Mouse (Mus musculus) gonadal fat pad, adult 2 months (tissue): ENCODE measurements at regions not wholly inside any gene's neighbourhood (a gene's known extent, or its start where the extent isn't known, plus 50 kb on each side); places are given as distances from the start of the nearest gene placed in this dataset.

ENCODE experiments used
- DNase-seq: peaks from one replicate; pipeline ENCODE4 v3.0.0-alpha.2; 2012; ENCODE audit warnings: low read depth

DNA sequence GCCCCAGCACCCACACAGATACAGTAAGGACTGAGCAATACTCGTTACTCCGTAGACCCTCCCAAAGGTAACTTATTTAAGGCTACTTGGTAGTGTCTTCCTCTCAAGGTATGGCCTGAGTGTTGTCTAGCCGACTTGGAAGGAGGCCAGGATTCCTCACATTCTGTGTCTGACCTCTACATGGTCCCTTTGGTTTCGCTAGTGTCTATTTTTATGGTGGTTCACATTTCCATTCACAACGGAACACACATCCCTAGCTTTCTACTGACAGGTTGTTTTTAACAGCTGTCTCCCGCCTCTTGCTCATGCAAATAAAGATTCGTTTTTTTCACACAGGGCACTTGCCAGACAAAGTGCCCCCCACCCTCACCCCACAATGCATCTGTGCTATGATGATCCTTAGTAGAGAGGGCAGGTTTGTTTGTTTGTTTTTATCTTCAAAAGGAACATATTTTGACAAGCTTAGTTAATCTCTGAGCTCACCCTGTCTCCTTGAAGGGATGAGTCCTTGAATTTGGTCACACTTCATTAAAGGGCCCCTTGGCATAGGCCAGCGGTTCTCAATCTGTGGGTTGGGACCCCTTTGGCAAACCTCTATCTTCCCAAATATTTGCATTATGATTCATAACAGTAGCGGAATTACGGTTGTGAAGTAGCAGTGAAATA, 52.7 kb downstream of the Phlda1 start:
- no peak for DNase-seq

DNA sequence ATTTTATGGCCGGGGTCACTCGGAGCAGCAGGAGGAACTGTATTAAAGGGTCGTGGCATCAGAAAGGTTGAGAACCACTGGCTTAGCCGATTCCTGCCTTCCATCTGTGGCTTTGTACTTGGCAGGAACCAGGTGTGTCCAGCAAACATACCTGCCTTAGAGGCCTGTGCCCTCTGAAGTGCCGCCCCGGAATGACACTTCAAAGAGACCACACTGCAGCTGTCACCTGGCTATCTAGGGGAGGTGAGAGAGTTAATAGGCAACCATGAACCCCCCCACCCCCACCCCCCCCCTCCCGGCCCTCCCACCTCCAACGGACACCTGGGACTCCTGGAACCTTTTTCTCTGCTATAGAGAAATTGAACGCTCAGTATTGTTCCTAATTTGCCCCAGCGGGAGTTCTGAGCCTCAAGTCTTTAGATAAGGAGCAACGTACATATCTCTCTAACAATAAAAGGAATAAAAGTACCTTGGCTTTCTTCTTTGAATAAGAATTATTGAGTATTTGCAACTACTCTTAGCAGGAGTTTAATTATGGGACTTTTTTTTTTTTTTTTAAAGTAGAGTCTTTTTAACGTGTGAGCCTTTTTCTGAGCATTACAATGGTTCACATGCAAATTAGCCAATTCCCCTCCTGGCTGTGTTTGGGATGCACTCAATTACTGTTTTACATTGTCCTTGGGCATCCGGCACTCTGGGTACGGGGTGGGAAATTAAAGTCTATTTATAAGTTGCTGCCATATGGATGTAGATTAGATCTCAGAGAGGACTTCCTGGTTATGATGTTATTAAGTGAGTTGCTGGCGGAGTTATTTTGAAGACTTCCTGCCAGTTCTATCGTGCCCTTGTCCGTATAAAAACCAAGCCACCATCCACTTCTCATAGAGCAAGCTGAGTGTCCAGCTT, 53.5 kb downstream of the Phlda1 start:
- no peak for DNase-seq

DNA sequence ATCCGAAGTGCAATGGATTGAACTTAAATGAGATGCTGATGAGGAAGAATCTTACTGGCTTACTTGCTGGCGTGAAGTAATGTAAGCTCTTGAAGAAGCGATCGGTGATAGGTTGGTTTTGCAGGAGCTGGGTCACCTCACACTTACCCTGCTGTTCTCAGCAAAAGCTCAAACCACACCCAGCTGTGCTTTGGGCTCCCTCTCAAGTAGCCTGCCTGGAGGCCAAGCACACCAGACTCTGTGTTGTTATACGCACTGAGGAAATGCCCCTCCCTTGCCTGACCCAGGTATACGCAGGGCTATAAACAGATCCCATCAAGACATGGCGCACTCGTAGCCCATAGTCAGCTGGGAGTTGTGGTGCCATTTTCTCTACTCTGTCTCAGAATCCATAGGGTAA, 56.5 kb downstream of the Phlda1 start:
- DNase-seq = no peak

DNA sequence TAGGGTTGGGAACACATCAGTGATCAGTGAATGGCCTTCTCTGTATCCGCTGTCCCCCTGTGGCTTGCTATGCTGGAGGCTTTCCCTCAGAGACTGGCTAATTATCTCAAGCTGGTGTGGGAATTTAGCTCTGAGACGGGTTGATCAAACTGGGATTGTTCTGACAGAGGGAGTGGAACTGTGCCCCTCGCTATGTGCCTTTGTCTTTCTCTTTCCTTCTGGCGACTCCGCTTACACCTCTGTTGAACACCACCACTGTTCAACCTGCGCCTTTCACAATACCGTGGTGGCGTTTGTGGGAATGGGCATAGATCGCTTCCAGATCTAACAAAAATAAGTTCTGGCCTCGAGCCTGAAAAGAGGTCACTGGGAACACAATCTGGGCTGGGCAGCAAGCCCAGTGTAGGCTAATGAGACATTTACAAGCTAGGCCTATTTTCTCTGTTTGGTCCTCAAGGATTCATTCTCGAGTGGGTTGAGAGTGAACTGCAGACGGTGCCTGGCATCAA, 60.8 kb downstream of the Phlda1 start:
- no peak for DNase-seq

DNA sequence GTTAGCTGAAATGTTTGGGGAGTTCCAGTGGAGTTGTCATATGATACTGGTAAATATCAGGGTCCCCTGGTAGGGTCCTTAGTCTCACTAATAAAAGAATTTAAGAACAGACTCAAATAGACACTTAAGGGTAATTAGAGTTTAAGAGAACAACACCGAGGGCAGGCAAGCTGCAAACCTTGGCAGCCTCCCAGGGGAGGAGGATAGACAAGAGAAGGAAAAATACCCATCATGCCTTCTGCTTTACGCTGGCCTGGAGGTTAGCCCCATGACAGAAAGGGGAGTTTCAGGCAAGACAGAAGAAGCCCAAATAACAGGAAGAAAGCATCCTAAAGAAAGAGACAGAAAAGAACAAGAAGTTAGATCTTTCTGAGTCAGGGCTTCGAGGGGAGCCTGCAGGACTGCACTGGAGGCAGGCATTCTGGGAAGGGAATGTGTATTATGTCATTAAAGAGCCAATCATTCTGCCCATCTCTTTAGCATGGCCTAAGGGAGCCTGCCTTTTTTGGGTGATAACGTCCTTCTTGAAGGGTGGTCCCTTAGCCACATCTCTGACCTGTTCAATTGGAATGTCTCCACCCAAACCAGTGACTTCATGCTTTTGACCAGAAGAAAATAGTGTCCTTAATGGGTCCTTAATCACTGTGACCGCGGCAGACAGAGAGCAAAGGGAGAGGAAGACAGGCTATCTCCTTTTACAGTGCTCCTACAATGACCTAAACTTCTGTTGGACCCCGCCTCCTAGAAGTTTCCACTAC, 64.6 kb downstream of the Phlda1 start:
- no peak for DNase-seq

DNA sequence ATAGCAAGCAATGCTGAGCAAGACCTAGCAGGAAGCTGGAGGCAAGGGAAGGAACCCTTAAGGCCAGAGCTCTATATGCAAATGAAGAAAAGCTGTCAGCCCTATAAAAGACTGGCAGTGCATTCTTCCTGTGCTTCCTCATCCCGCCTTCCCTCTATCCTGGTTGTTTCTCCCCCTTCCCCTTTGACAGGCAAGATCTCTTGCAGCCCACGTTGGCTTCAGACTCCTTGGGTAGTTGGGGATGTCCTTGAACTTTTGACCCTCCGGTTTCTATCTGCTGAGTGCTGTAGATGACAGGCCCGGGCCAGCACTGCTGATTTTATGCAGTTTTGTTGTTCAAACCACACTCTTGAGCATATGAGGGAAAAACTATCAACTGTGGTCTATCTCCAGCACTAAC, 68.1 kb downstream of the Phlda1 start:
- no peak for DNase-seq

DNA sequence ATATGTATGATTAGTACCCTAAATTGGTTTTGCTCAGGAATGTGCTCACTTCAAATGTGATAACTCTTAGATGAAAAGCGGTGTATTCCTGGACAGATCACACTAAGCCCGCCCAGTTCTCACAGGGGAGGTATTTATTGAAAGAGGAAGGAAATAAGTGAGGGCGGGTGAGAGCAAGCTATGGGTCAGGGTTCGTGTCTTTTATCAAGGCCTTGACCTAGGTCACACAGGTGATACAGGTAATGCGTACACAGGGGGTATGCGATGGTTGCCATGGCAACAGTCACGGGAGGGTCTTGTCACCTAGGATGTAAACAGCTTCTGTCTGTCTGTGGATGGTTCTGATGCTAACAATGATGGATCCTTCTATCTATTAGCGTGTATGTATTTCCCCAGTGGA, 68.7 kb downstream of the Phlda1 start:
- DNase-seq = no peak

DNA sequence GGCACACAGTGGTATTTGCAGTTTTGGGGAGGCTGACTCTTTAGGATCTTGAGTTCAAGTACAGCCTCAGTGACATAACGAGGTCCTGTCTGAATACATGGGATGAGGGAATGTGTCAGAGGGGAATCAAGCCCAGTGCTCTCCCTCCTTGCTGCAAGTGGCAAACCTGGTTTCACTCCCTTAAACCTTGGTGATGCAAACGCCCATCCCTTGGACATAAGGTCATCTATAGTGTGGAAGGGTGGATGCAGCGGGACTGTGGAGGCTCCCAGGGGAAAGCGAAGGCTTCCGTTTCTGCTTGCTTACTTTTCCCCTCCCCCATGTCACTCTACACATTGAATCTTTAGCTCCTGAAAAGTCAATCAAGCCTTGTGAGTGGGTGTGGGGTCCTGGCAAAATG, 69.2 kb downstream of the Phlda1 start:
- DNase-seq = no peak

DNA sequence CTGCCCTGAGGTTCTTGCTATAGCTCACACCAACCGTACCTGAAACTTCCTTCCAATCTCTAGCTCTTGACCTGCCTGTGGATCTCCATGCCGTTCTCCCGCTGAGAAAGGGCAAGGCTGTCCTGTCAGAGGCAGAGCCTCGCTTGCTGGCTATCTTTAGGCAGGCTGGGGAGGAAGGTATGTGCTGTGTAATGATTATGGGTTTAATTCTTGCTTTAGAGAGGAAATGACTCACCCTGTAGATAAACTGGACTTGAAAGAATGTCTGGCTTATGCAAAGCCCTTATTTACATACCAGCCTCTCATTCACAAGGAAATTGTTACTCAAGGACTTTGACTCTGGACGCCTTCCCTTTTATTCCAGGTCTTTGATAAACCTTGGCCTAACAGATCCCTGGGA, 69.8 kb downstream of the Phlda1 start:
- no peak for DNase-seq

DNA sequence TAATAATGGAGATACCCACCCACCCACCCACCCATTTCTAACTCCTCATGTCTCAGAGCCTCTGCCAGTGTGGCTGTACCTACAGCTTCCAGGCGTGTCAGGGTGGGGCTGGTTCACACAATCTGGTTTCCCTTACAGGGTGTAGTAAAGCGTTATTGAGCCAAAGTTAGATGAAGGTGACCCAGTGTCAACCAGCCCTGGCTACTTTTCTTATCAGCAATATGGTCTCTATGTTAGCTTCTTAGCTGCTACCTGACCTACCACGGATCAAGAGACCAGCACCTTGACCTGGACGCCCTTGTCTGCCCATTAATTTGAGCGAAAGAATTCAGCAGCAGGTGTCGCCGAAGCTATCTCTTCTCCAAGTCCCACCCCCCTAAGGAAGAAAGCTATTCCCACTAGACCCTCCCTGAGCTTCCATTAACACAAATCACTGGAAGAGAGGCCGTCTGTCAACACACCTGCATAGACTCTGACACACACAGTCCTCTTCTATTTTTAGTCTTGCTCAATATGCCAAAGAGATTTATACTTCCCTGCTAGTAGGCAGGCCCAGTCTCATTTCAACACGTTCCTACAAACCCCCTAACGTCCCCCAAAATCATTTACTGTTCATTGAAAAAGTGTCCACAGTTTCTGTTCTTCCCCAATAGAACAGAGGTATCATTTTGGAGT, 70.4 kb downstream of the Phlda1 start:
- no peak for DNase-seq

DNA sequence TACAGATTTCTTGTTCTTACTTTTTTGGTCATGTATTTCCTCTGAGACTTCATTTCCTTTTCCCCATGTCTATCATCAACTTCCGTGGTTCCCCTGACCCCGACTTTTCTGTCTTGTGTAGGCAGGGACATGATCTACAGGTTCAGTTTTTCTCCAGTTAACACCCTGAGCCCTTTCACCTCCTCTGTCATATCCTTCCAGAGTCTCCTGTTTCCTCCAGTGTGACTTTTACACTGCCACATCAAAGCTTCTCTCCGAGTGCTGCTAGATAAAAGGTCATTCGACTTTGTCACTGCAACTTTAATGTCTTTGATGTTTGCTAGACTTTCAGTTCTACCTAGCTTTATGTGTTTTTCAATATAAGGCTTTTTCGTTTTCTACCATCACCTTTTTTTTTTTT, 72.5 kb downstream of the Phlda1 start:
- no peak for DNase-seq

DNA sequence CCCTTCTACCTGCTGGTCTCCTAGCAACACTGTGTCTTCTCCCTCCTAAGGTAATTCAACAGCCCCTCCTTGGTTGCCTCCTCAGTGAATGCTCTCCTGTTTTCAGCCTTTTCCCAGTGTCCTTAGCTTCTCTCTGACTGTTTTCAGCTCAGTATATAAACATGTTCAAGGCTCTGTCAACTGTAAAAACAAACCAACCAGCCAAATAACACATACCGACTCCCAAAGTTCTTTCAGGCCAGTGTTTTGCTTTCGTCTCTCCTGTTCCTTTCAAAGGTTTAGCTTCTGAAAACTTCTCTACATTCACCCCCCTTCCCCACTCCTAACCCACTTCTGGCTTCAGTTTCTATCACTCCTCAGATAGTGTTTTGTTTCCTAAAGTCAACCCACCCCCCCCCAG, 73.4 kb downstream of the Phlda1 start:
- DNase-seq = no peak

DNA sequence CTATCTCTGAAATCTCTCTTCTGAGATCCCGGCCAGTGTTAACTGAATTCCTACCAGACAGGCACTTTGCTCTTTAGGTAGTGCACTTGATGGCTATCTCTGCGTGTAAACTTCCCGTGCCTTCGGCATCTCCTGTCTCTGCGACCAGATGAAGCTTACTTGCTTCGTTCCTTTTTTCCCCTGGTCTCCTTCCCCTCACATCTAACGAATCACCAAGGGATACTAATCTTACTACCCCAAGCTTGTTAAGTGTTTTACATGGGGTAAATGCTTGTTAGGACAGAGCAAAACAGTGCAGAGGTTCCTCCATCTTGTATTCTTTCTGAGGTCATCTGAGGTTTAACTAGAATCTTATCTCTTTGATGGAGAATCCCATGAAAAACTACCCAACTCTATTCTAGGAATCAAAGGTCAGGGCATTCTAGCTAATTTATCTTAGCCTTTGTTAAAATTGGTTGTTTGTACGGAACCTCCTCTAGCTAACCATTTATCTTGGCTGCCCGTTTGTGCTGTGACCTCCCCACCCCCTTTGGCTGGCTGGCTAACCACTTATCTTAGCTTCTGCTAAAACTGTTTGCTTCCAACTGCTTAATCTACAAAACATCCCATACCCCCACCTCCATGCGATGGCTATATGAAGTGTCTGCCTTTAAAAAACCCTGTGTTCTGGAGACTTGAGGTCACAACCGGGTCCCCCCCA, 74.5 kb downstream of the Phlda1 start:
- DNase-seq = no peak

DNA sequence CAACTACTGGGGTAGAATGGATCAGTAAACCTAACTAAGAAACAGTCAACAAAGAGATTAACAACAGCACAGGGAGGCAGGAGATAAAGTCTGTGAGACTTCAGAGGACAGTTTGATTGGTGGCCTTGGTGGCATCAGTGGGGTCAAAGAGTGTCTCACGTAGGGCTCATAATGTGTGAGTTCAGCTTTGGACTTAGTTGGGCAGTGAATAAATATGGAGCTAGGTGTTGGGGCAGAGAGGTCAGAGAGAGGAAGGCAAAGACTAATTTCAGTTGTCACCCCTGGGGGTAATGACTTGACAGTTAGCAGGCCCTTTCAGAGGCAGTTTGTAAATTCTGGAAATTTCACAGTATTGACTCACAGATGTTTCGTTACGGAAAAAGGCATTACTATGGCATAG, 75.8 kb downstream of the Phlda1 start:
- DNase-seq = no peak

DNA sequence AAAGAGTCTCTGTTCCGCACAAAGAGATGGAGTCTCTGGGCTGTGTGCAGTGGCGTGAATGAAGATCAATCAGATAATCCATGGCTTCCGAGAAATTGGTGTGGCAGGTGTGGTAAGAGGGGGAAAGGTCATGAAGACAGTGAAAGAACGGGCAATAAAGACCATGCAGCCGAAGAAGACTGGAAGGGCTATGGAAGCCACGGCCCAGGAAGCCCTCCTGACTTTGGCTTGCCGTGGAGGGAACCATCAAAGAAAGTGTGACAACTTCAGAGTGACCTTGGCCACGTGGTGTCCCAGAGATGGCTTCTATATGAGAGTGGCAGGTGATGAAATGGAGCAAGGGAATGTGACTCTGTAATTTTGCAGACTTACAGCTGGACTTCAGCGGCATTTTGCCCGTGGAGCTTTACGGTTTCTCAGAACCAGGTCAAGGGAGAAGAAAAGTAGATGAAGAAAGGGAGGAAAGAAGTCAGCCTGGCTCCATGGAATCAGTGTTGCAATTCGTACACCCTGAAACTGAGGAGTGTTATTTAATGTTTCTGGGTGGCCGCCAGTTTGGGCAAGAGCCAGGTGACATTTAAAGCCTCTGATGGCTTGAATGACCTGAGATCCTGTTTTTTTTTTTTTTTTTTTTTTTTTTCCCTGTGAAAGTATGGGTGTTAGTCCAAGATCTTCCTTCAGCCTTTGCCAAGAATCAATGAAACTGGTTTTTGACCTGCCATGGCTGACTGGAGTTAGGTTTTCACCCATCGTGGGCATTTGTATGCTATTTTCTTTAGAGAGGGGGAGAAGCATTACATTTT, 76.4 kb downstream of the Phlda1 start:
- DNase-seq = peak; percentile 70

DNA sequence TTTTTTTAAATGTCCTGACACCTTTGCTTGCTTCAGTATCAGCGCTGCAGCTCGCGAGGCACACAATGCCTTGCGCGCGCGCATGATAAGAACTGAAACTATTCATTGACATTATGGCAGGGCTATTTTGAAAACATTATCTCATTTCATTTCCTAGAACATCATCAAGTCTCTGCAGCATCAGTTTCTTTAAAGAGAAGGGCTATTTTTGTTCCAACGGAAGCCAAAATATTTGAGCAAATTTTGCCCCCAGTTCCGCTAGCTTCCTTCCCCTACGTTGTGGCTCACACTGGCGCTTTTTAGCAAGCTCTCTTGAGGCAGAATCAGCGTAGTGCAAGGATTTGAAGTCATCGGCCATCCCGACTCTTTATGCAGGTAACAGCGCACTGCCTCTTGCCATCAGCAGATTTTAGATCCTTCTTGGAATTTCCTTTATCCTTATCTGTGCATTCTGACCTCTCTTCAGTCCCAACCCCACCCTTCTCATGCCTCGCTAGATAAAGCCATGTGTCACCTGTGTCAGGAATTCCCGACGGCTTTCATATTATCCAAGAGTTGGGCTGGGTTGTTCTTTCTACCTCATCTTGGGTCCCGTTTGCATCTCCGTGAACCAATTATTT, 77.1 kb downstream of the Phlda1 start:
- DNase-seq = no peak

DNA sequence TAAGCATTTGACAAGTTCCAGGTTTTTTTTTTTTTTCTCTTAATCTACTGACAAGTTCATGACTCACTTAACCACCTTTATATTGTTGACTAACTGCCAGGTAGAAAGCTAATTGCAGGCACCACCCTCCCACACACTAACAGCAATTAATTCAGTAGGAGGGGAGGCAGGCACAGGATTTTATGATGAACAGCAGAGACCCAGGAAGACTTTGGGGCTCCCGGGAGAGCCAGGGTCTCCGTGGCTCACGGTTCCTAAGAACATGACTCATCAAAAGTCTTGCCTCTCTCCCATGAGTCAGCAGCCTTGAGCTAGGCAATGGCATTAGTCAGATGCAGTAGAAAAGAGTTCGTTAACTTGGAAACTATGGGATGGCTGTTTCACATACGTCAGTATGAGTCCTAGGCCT, 77.7 kb downstream of the Phlda1 start:
- no peak for DNase-seq

DNA sequence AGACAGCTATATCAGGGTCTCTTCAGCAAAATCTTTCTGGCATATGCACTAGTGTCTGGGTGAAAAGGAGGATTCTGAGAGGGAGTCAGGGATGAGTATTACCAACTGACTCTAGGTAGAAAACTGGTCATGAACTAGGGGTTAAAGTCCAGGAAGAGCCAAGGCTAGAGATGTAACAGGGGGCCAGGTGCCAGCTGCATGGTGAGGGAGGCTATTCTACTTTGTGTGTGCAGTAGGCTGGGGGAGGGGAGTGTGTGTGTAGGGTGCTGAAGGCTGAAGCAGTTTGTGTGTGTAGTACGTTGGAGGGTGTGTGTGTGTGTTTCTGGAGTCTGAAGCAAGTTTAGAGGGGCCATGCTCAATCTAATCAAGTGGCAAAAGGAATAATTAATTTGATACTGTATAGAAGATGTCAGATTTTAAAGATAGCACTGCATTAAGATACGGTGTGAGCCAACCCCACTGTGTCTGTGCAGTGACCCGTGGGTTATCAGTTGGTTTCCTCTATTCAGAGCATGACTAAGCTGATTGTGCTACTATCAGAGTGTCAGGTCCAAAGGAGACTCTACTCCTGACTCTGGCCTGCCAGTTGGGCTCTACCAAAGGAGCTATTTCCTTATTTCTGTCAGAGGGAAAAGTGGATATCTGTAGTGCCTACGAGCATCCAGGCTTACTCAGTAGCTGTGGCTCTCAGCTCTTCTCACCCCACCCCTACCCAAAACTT, 82.0 kb downstream of the Phlda1 start:
- no peak for DNase-seq

DNA sequence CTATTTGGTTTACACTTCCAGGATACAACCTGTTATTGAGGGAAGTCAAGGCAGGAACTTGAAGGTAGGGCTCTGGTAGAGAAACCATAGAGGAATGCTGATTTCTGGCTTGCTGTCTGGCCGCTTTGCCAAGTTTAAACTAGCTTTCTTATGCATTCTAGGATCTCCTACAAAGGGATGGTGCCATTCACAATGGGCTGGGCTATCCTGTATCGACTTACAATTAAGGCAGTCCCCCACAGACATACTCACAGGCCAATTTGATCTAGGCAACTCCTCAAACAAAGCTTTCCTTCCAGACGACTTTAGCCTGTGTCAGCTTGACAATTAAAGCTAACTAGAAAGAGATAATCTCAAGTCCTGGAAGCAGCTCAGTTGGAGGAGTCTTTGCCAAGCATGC, 83.1 kb downstream of the Phlda1 start:
- DNase-seq = no peak
